Mouse (Mus musculus): ENCODE results near the gene Hamp2.
"Not testable (repeated sequence)": the region's sequence is repeated elsewhere in the genome, so short reads cannot be mapped to it uniquely, and the experiment has no call there.

Gene Hamp2

DNA sequence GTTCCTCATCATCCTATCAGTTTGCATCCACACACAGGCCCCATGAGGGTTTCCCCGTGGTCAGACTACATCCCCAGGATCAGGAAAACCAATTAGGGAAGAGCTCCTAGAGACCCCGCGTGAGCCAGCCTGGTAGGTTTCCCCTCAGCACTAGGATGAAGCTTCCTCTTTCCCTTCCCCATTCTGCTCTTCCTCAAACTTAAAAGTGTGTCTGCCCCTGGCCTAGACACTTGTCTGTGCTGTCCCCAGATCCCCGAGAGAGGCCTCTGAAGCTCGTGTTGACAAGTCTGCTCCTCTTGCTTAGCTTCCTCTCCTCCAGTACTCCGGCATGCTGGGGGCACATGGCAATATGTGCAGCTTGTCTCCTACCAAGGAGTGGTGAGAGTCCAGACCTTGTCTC lies 29.0 kb upstream of the Hamp2 start:
- no peak for DNase-seq (ENCODE audit: low read depth)

- DNase-seq (ENCODE audit: low read depth), result no peak
Measured at GRCm38 (mm10) chr7:30952441-30953265, 28.2 kb upstream of the Hamp2 start.

DNA sequence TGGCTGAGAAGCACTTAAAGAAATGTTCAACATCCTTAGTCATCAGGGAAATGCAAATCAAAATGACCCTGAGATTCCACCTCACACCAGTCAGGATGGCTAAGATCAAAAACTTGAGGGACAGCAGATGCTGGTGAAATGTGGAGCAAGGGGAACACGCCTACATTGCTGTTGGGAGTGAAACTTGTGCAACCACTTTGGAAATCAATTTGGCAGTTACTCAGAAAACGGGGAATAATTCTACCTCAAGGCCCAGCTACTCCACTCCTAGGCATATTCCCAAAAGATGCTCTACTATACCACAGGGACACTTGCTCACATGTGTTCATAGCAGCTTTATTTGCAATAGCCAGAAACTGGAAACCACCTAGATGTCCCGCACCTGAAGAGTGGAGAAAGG lies 25.4 kb upstream of the Hamp2 start:
- DNase-seq (ENCODE audit: low read depth), result not testable (repeated sequence)

- DNase-seq (ENCODE audit: low read depth), result no peak
Measured at GRCm38 (mm10) chr7:30945876-30946275, 21.4 kb upstream of the Hamp2 start.

DNA sequence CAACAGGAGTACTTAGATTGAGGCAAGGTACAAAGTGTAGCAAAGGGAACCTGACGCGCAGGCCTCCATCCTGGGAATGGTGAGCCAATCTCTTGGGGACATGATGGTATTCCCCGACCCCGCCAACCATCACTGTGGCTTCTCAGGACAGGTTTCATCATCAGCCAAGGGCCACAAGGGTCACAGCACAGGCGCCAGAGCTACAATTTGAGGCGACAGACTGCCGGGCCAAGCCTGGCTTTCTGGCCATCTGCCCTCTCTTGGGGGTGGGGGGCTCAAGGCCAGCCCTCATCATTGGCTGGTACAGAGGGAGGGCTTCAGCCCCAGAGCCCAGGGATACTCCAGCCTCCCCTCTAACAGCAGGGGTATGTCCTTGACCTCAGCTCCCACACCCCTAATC lies 21.0 kb upstream of the Hamp2 start:
- DNase-seq (ENCODE audit: low read depth), result not testable (repeated sequence)

GRCm38 (mm10) chr7:30944706-30945105 lies 20.2 kb upstream of the Hamp2 start:
- not testable (repeated sequence) for DNase-seq (ENCODE audit: low read depth)

GRCm38 (mm10) chr7:30943909-30944635 lies 19.6 kb upstream of the Hamp2 start, which contains the start of gene Hamp:
Hamp (minus strand) TSS chr7:30944032.
- DNase-seq (ENCODE audit: low read depth), result no peak

- not testable (repeated sequence) for DNase-seq (ENCODE audit: low read depth)
Measured at GRCm38 (mm10) chr7:30942365-30942764, 17.9 kb upstream of the Hamp2 start.

DNA sequence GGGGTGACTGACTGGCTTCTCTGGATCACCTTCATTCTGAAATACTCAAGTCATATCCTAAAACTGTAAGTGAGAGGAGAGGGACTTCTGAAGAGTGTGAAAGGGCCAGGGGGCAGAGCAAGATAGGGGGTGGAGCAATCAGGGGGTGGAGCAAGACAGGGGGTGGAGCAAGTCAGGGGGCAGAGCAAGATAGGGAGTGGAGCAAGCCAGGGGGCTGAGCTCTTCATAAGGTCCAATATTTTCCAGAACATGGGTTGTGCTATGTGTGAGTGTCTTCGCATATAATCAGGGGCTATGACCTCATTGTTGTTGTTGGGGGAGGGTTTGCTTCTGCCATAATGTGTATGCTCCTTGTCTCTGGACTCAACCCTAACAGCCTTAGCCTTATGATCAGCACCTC lies 15.6 kb upstream of the Hamp2 start:
- not testable (repeated sequence) for DNase-seq (ENCODE audit: low read depth)

GRCm38 (mm10) chr7:30935422-30936099 lies 11.1 kb upstream of the Hamp2 start:
- not testable (repeated sequence) for DNase-seq (ENCODE audit: low read depth)

GRCm38 (mm10) chr7:30924071-30924470 lies 410 bp downstream of the Hamp2 start:
- DNase-seq (ENCODE audit: low read depth), result no peak

DNA sequence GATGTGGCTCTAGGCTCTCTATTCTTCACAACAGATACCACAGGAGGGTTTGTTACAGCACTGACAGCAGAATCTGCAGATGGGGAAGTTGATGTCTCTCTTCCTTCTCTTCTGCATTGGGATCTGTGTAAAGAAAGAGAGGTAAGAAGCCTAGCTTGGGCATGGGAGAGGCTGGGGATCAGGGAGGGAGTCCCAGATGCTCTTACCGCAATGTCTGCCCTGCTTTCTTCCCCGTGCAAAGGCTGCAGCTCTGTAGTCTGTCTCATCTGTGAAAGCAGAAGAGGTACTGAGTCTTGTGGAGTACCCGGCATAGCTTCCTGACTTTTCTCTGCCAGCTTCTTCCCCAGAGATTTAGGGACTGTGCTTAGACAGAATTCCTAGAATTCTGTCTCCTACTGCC lies 2.0 kb downstream of the Hamp2 start:
- DNase-seq (ENCODE audit: low read depth), result not testable (repeated sequence)

DNA sequence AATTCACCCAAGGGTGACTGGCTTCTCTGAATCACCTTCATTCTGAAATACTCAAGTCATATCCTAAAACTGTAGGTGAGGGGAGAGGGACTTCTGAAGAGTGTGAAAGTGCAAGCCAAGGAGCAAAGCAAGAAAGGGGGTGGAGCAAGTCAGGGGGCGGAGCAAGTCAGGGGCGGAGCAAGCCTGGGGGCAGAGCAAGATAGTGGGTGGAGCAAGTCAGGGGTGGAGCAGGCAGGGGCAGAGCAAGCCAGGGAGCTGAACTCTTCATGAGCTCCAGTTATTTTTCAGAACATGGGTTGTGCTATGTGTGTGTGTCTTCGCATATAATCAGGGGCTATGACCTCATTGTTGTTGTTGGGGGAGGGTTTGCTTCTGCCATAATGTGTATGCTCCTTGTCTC lies 4.3 kb downstream of the Hamp2 start:
- DNase-seq (ENCODE audit: low read depth), result no peak

GRCm38 (mm10) chr7:30917219-30917618 lies 7.3 kb downstream of the Hamp2 start:
- DNase-seq (ENCODE audit: low read depth), result no peak

DNA sequence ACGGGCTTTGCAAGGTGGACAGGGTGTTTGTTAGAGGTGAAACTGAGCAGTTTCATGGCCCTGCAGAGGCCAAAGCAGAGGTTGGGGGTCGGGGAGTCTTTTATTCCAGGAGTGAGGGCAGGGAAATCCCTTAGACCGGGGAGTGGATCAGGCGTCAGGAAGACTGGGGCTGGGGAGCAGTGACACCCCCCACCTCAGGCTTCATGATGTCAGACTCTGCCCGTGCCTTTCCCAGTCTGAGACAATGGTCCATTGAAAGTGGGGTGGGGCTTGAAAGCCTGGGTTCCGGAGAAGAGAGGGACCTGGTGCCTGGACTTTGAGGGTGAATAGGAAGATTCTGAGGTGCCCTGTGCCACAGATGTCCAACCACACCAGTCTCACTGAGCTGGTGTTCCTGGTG lies 7.8 kb downstream of the Hamp2 start:
- no peak for DNase-seq (ENCODE audit: low read depth)

DNA sequence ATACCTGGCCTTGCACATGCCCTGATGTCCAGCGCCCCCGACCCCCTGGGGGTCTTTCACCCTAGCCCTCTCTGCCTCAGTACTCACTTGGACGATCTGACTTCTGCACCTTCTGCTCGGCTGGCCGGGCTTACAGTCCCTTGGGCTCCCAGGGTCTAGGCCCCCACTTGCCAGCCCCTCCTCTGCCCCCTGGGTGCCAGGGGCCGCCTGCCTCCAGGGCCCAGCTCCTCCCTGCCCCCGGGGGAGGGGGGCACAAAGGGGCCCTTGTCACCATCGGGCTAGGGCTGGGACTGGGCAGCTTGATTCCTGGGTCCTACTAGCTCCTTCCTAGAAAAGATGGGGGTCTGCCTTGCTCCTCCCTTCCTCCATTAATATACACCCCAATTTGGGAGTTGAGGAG lies 9.7 kb downstream of the Hamp2 start, which contains the start of gene Mag:
Gene Mag (minus strand): TSS at position 142 of the 400 bp plus-strand sequence.
- no peak for DNase-seq (ENCODE audit: low read depth)

DNA sequence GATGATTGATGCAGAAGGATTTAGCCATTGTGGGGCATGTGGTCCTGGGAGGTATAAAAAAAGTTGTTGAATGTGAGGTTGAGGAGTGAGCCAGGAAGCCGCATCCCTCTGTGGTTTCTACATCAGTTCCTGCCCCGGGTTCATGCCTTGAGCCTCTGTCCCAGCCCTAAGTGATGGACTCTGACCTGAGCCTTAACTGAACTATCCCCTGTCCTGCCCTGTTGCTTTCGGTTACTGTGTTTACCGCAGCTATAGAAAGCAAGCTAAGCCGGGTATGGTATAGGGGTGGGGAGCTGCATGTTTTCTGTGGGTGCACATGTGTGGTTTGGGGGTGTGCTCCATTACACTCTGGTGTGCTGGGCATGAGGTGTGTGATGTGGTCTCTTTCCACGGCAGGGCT lies 14.7 kb downstream of the Hamp2 start:
- DNase-seq (ENCODE audit: low read depth), result no peak

GRCm38 (mm10) chr7:30908992-30909431 lies 15.5 kb downstream of the Hamp2 start:
- no peak for DNase-seq (ENCODE audit: low read depth)

DNA sequence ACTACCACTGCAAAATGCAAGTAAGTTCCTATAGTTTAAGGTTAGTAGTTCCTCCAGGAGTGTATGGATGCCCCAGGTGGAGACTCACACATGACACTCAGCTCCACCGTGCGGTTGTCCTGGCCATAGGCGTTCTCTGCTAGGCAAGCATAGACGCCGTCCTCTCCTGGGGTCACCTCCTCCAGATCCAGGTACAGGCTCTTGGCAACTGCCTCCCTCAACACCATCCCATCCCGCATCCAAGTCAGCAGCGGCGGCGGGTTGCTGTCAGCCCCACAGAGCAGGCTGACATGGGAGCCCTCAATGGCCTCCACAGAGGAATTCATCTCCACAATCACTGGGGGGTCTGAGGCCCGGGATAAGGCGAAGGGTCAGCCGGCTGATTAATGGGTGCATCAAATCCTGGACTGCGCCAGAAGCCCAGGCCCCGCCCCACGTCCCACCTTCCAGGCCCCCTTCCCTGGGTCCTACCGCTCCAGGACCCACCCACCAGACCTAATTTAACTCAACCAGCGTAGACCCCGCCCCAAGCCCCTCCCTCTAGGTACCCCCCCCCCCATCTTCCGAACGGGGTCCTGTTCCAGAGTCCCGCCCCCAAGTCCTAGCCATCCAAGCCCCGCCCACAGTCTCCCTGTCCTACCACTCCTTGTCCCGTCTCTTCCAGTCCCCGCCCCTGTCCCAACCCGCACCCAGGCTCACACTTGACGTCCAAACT lies 16.0 kb downstream of the Hamp2 start:
- no peak for DNase-seq (ENCODE audit: low read depth)

DNA sequence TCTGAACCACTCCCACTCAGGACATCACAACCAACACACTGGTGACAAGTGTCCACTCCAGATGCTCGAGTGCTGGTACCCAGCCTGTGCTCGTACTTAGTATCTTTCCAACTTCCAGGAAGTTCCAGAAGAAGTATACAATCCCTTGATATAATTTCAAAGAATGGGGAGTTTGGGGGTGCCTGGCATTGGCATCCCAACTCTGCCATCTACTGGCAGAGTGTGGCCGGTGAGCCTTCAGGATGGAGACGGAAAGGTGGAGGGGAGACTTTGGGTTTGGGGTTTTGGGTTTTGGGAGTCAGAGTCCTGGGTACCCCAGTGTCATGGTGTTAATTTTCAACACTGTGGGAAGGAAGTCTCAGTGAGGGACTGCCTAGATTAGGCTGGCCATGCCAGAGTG lies 20.4 kb downstream of the Hamp2 start:
- DNase-seq (ENCODE audit: low read depth), result peak; percentile 49

DNA sequence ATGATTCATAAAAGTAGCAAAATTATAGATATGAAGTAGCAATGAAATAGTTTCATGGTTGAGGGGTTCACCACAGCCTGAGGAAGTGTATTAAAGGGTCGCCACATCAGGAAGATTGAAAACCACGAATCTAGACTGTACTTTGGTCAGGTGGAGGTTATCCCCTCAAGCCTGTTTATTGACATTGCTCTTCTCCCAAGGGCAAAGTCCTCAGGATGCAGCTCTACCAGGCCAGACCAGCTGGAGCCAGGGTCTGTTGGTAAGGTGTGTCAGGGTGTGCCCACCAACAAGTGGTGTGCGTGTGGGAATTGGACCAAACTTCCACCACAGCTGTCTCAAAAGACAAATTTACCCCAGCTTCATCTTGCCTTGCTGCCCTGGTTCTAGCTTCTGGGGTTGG lies 29.3 kb downstream of the Hamp2 start:
- no peak for DNase-seq (ENCODE audit: low read depth)

- DNase-seq (ENCODE audit: low read depth), result no peak
Measured at GRCm38 (mm10) chr7:30892515-30892914, 32.0 kb downstream of the Hamp2 start.
